Mouse (Mus musculus): ENCODE data around the gene Slc25a25.

- TF ChIP-seq GATA1 (IDR thresholded peaks at IDR 0.05; ENCODE audit: borderline replicate concordance, low read length) (no peak), FLI1 (IDR thresholded peaks at IDR 0.05; ENCODE audit: low read length) (no peak)
Observed at GRCm38 (mm10) chr2:32415801-32416200, 35.4 kb downstream of the Slc25a25 start.

Measured in megakaryocyte, embryonic 14.5 days (primary cell).